Mouse (Mus musculus): ENCODE measurements around the gene Tmem222. TPM values are rescaled to one million over a fixed set of nuclear protein-coding genes. Genes with fewer than 3 reads are reported as not detected.

Gene Tmem222
- polyA plus RNA-seq, 1 experiment from 2014 or later: 85.7 TPM

DNA sequence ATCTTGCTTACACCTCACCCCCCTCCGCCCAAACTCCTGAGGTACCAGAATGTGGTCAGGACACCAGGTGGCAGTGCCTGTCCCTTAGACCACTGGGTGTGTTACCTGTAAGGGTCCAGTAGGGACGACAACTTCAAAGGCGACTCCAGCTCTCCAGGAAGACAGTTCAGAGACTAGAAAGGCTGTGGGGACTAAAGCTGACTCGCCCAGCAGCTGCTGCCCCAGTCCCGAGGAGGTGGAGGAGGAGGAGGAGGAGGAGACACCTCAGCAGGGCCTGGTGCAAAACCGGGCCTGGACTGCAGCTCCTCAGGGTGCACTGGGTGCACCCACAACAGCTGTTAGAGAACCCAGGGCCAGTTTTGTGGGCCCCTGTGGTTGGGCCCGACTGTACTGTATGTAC lies 14.7 kb downstream of the Tmem222 start, which contains the start of gene Sytl1:
TSS of gene Sytl1 (minus strand) at position 232 of the 400 bp plus-strand sequence.
- Histone ChIP-seq H3K9ac (no peak within 1 kb of the TSS), H3K4me3 (replicated peaks) (no peak within 1 kb of the TSS), H3K9me3 (replicated peaks) (no peaks in the 10 kb centered on the region), H3K27ac (no peak within 1 kb of the TSS), H3K4me2 (no peak within 1 kb of the TSS), H3K4me1 (no peaks in the 10 kb centered on the region), H3K36me3 (peaks cover 42% of the 10 kb centered on the region), H3K27me3 (peaks cover 2% of the 10 kb centered on the region; the same call in 1 of the 2 replicates)
- 34% methylated on average over 7 of the region's 7 CpGs for WGBS
- no peak for ATAC-seq (replicated peaks; ENCODE audit: low FRiP score)

GRCm38 (mm10) chr4:133262375-133262765 lies 15.2 kb downstream of the Tmem222 start:
- WGBS: 70% methylated on average over 7 of the region's 7 CpGs
- H3K27ac ChIP-seq: no peak overlapping the region
- peaks cover 37% of the 10 kb centered on the region for H3K36me3 ChIP-seq
- H3K4me3 ChIP-seq (replicated peaks): no peak overlapping the region
- H3K4me1 ChIP-seq: no peaks in the 10 kb centered on the region
- H3K9ac ChIP-seq: no peak overlapping the region
- no peaks in the 10 kb centered on the region for H3K9me3 ChIP-seq (replicated peaks)
- no peak overlapping the region for H3K4me2 ChIP-seq
- peaks cover 7% of the 10 kb centered on the region; the same call in 1 of the 2 replicates for H3K27me3 ChIP-seq
- no peak for ATAC-seq (replicated peaks; ENCODE audit: low FRiP score)

DNA sequence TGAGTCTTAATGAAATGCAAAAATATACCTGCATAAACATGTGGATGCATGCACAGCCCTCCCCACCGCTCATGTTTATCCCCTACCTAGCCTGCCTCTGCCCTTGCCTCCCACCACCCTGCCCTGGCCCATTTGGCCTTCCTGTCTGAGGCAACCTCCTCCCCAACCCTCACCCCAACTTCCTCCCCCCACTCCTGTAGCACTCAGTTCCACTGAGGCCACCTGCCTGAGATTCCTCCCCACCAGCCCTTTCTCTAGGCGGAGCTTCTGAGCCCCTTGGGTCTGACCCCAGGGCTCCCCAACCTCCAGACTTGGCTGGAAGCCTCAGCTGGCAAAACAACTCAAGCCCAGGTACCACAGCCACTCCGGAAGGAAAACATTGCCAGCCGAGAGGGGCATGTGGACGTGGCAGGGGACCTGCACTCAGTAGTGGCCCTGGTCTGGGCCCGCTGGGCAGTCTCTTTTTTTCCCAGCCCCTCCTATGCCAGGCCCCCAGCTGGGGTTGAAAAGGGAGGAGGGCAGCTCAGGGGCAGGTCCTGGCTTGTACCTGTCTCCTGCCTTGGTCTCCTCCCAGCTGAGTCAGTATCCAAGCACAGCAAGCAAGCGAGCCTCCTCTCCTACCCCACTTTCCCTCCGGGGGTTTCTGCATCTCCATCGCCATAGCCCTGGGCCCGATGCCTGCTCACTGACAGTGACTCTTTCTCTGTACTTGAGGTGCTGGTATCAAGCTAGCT lies 15.8 kb downstream of the Tmem222 start:
- H3K27ac ChIP-seq: no peak overlapping the region
- H3K9me3 ChIP-seq (replicated peaks): no peaks in the 10 kb centered on the region
- H3K4me2 ChIP-seq: no peak overlapping the region
- H3K27me3 ChIP-seq: peaks cover 13% of the 10 kb centered on the region
- H3K4me1 ChIP-seq: peaks cover 4% of the 10 kb centered on the region
- no peak overlapping the region for H3K9ac ChIP-seq
- H3K36me3 ChIP-seq: peaks cover 32% of the 10 kb centered on the region
- no peak for ATAC-seq (replicated peaks; ENCODE audit: low FRiP score)
- WGBS: 52% methylated on average over 10 of the region's 10 CpGs
- H3K4me3 ChIP-seq (replicated peaks): no peak overlapping the region

DNA sequence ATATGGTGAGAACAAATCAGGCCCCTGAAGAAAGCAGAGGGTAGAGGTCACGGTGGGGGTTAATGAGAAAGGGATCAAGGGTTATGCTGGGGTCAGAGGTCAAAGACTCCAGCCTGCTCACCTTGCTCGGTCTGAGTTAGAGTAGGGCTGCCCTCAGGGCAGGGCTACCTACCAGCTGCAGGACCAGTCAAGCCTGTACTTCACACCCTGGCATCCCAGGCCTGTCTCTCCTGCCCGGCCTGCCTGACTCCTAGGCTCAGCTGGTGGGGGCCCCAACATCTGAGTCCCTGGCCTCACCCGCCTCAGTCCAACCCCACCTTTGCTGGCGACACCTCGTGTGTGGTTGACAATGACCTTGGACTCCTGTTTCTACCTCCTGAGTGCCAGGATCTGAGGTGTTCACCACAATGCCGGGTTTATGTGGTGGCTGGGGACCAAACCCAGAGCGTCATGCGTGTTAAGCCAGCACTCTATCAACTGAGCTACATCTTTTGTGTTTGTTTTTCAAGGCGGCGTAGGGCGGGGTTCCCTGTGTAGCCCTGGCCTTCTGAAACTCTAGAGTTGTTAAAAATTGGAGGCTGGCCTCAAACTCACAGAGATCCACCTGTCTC lies 19.7 kb downstream of the Tmem222 start:
- whole genome bisulfite sequencing: 76% methylated on average over 12 of the region's 12 CpGs
- peaks cover 35% of the 10 kb centered on the region for H3K27me3 ChIP-seq
- ATAC-seq (replicated peaks; ENCODE audit: low FRiP score): no peak
- no peaks in the 10 kb centered on the region for H3K36me3 ChIP-seq
- H3K27ac ChIP-seq: no peak overlapping the region
- peaks cover 19% of the 10 kb centered on the region for H3K4me1 ChIP-seq
- H3K4me2 ChIP-seq: no peak overlapping the region
- no peak overlapping the region for H3K4me3 ChIP-seq (replicated peaks)
- no peaks in the 10 kb centered on the region for H3K9me3 ChIP-seq (replicated peaks)
- no peak overlapping the region for H3K9ac ChIP-seq

DNA sequence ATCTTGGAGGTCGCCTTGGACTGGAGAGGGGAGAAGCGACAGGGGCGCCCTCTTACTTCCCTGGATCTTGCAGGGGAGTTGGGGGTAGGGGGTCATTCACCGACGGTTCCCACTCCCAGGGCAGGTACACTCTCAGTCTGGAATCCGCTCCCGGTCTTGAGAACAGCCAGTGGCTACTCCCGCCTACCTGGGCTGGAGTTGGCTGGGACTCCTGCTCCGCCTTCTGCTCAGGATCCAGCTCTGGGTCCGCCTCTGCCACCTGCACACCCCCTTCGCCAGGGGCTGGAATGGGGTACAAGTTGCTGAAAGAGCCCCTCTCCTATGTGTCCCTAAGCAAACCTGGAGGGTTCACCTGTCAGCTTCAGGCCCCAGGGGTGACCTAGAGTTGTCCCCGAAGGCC lies 20.4 kb downstream of the Tmem222 start:
- H3K9me3 ChIP-seq (replicated peaks): no peaks in the 10 kb centered on the region
- no peak; the same call in 1 of the 2 replicates for ATAC-seq (replicated peaks; ENCODE audit: low FRiP score)
- peak overlapping the region; percentile 19; the same call in 1 of the 2 replicates for H3K9ac ChIP-seq
- peaks cover 22% of the 10 kb centered on the region for H3K4me1 ChIP-seq
- H3K27me3 ChIP-seq: peaks cover 40% of the 10 kb centered on the region
- 24% methylated on average over 12 of the region's 12 CpGs for WGBS
- H3K4me3 ChIP-seq (replicated peaks): peak overlapping the region; percentile 9; the same call in 1 of the 2 replicates
- no peaks in the 10 kb centered on the region for H3K36me3 ChIP-seq
- H3K4me2 ChIP-seq: peak overlapping the region; percentile 49
- H3K27ac ChIP-seq: no peak overlapping the region

- H3K4me1 ChIP-seq: peaks cover 24% of the 10 kb centered on the region
- peak overlapping the region; percentile 49 for H3K4me2 ChIP-seq
- peak overlapping the region; percentile 9 for H3K4me3 ChIP-seq (replicated peaks)
- H3K27me3 ChIP-seq: peaks cover 44% of the 10 kb centered on the region
- 15% methylated on average over 24 of the region's 24 CpGs for WGBS
- peak; percentile 47 for ATAC-seq (replicated peaks; ENCODE audit: low FRiP score)
- H3K27ac ChIP-seq: no peak overlapping the region
- H3K9me3 ChIP-seq (replicated peaks): no peaks in the 10 kb centered on the region
- H3K9ac ChIP-seq: peak overlapping the region; percentile 19; the same call in 1 of the 2 replicates
- H3K36me3 ChIP-seq: no peaks in the 10 kb centered on the region
Measured at GRCm38 (mm10) chr4:133256820-133257219, 20.8 kb downstream of the Tmem222 start.

DNA sequence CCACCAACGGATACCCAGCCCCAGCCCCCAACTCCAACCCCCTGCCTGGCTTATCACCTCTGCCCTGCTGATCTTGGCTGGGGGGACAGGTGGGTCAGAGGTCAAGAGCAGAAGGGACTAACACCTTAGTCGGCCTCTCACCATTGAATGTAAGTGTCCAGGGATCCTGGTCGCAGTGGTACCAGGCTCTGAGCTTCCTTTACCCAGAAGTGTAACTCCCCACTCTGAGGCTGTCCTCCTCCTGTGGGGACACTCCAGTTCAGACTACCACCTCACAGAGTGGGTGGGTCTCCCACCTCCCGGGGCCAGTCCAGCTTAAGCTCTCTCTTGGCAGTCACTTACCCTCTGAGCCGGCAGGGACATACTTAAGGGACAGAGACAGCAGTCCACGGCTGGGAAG lies 22.2 kb downstream of the Tmem222 start:
- Histone ChIP-seq H3K4me3 (replicated peaks) (no peak overlapping the region), H3K27me3 (peaks cover 59% of the 10 kb centered on the region)
- 72% methylated on average over 6 of the region's 6 CpGs for WGBS

DNA sequence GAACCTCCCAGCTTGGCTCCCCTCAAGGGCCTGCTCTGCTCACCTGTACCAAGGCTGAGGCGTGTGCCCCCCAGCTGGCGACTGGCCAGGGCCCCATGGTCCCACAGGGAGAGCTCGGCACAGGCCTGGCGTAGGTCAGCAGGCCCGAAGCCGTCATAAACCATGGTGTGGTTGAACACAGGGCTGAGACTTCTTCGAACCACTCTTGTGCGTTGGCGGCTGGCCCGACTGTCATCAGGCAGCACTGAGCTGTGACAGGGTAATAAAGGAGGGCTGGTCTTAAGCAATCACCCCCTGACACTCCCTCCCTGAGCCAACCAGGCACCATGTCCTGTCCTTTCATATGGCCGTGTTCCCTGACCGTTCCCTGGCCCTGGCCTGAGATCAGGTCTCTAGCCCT lies 24.2 kb downstream of the Tmem222 start:
- ATAC-seq (replicated peaks; ENCODE audit: low FRiP score): 0 out of 2 replicates have a peak, but pooled peaks have one; percentile 31
- Histone ChIP-seq H3K4me2 (no peak overlapping the region), H3K27ac (peak overlapping the region; percentile 33; the same call in 1 of the 2 replicates), H3K4me1 (peaks cover 49% of the 10 kb centered on the region), H3K9ac (no peak overlapping the region), H3K27me3 (peaks cover 75% of the 10 kb centered on the region), H3K4me3 (replicated peaks) (no peak overlapping the region), H3K36me3 (no peaks in the 10 kb centered on the region), H3K9me3 (replicated peaks) (no peaks in the 10 kb centered on the region)
- WGBS: 28% methylated on average over 12 of the region's 12 CpGs

More for the DNA sequence above, 22.2 kb downstream of the Tmem222 start:
- no peak overlapping the region for H3K27ac ChIP-seq
- ATAC-seq (replicated peaks; ENCODE audit: low FRiP score): no peak
- H3K9ac ChIP-seq: no peak overlapping the region
- no peaks in the 10 kb centered on the region for H3K9me3 ChIP-seq (replicated peaks)
- H3K4me1 ChIP-seq: peaks cover 38% of the 10 kb centered on the region
- no peak overlapping the region for H3K4me2 ChIP-seq
- no peaks in the 10 kb centered on the region for H3K36me3 ChIP-seq

DNA sequence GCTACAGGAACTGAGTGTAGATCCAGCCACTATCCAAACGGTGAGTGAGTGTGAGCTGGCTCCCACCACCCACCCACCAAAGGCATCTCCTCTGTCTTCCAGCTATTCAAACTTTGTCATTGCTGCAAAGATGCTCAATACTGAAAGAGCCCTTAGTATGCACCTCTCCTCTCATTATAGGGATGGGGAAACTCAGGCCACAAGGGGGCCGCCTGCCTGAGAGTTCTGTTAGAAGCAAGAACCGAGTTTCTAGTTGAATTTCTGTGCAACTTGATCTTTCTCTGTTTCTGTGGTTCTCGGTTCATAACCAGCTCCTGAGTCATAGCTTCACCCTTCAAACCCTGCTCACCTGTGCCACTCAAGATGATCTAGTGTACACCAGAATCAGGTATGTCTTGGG lies 25.5 kb downstream of the Tmem222 start:
- H3K9ac ChIP-seq: no peak overlapping the region
- H3K27ac ChIP-seq: no peak overlapping the region
- H3K27me3 ChIP-seq: peaks cover 78% of the 10 kb centered on the region
- H3K4me2 ChIP-seq: 0 out of 2 replicates have a peak overlapping the region, but pooled peaks have one; percentile 83
- no peak overlapping the region for H3K4me3 ChIP-seq (replicated peaks)
- ATAC-seq (replicated peaks; ENCODE audit: low FRiP score): no peak
- no peaks in the 10 kb centered on the region for H3K9me3 ChIP-seq (replicated peaks)
- H3K4me1 ChIP-seq: peaks cover 53% of the 10 kb centered on the region
- no peaks in the 10 kb centered on the region for H3K36me3 ChIP-seq
- 54% methylated on average over 4 of the region's 4 CpGs for WGBS

DNA sequence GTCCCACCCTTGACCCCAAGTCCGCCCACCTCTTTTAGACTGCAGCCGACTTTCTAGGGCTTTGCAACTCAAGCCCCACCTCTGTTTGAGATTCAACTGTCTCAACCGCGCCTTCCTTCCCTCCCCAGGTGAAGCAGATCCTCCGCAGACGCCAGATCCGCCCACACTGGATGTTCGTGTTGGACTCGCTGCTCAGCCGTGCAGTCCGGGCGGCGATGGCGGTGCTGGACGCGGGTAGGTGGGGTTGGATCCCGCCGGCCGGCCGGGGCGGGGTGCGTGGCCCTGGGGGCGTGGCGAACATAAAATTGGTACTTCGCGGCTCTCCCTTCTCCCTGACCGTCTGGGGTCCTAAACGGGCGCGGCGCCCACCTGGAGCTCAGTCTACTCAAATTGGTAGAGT lies 26.4 kb downstream of the Tmem222 start:
- peak overlapping the region; percentile 43 for H3K4me3 ChIP-seq (replicated peaks)
- H3K9ac ChIP-seq: 0 out of 2 replicates have a peak overlapping the region, but pooled peaks have one; percentile 41
- H3K36me3 ChIP-seq: no peaks in the 10 kb centered on the region
- H3K4me2 ChIP-seq: peak overlapping the region; percentile 83
- peaks cover 52% of the 10 kb centered on the region for H3K4me1 ChIP-seq
- peaks cover 78% of the 10 kb centered on the region for H3K27me3 ChIP-seq
- H3K9me3 ChIP-seq (replicated peaks): no peaks in the 10 kb centered on the region
- no peak for ATAC-seq (replicated peaks; ENCODE audit: low FRiP score)
- H3K27ac ChIP-seq: no peak overlapping the region
- WGBS: 3% methylated on average over 31 of the region's 31 CpGs

DNA sequence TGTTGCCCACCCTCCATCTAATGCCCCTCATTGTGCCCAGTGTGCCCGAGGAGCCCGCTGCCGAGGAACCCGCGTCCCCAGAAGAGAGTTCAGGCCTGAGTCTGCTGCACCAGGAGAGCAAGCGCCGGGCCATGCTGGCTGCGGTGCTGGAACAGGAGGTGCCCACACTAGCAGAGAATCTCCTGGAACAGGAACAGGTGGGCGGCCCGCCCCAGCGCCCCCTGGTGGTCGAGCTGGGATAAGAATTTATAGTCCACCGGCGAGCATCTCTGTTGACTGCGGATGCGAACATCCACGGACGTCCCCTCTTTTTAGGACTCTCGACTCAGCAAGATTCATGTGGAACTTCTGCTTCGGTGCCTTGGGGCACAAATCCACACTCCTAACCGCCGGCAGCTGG lies 27.0 kb downstream of the Tmem222 start:
- peak overlapping the region; percentile 43 for H3K4me3 ChIP-seq (replicated peaks)
- peak overlapping the region; percentile 83 for H3K4me2 ChIP-seq
- no peak for ATAC-seq (replicated peaks; ENCODE audit: low FRiP score)
- H3K36me3 ChIP-seq: no peaks in the 10 kb centered on the region
- peaks cover 76% of the 10 kb centered on the region for H3K27me3 ChIP-seq
- H3K9ac ChIP-seq: 0 out of 2 replicates have a peak overlapping the region, but pooled peaks have one; percentile 41
- 4% methylated on average over 22 of the region's 22 CpGs for WGBS
- no peak overlapping the region for H3K27ac ChIP-seq
- peaks cover 52% of the 10 kb centered on the region for H3K4me1 ChIP-seq
- H3K9me3 ChIP-seq (replicated peaks): no peaks in the 10 kb centered on the region

GRCm38 (mm10) chr4:133247806-133248449 lies 29.7 kb downstream of the Tmem222 start:
- Histone ChIP-seq H3K9ac (no peak overlapping the region), H3K4me3 (replicated peaks) (no peak overlapping the region), H3K36me3 (no peaks in the 10 kb centered on the region), H3K4me1 (peaks cover 49% of the 10 kb centered on the region), H3K27me3 (peaks cover 82% of the 10 kb centered on the region), H3K9me3 (replicated peaks) (no peaks in the 10 kb centered on the region), H3K4me2 (no peak overlapping the region), H3K27ac (no peak overlapping the region)
- ATAC-seq (replicated peaks; ENCODE audit: low FRiP score): peak; percentile 42; the same call in 1 of the 2 replicates
- WGBS: 61% methylated on average over 13 of the region's 13 CpGs
